Mouse (Mus musculus): ENCODE results near the gene Gm11627. TPM values are rescaled to one million over a fixed set of nuclear protein-coding genes. Genes with fewer than 3 reads are reported as not detected.
"Not testable (repeated sequence)": the region's sequence is repeated elsewhere in the genome, so short reads cannot be mapped to it uniquely, and the experiment has no call there.

Gene Gm11627
- polyA plus RNA-seq, 1 experiment = 0.59 TPM

DNA sequence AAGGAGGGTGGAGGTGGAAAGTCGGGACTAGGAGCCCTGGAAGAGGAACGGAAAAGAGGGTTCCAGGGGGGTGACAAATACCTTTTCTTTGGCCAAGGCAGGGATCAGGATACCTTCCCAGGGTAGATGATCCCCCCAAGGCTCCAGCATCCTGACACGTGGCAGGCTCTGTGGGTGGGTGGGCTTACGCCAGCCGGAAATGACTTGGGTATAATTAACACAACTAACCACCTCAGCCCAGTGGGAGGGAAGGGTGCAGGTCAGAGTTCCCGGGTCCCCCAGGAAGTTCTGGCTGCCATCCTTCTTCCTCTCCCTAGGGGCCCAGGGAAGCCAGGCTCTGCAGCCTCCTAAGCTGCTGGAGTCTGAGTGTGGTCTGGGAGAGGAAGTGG lies 32.0 kb upstream of the Gm11627 start:
- WGBS = 38% methylated on average over 6 of the region's 6 CpGs

DNA sequence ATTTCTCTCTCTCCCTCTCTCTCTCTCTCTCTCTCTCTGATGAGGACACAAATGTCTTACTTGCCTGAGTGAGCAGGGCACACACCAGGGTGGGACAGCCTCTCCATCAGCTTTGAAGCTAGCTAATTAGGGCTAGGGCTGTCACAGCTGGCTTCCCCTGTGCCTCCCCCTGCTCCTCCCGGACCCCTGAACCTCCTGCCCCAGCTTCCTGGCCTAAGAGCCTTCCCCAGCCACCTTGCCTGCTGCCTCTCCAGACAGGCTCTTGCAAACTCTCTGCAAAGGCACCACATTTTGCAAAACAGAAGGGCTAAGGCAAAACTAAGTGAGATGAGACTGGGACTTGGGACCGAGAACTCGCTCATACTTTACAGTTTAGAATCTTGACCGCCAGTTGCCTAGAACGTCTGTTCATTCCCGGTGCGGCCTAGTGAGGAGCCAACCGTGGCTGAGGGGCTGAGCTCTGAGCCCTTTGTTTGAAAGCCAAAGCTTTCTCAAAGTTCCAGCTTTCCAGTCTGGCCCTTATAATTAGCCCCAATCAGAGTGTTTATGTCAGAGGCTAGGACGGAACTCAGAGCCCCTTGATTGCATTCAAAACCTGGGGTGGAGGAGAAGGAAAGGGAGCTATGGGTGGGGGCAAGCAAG lies 31.5 kb upstream of the Gm11627 start:
- Histone ChIP-seq H3K4me1 (ENCODE audit: control insufficient read depth, insufficient read depth, low read length) (no peaks in the 10 kb centered on the region), H3K27ac (ENCODE audit: insufficient read depth, low read depth, low read length) (no peak overlapping the region), H3K36me3 (ENCODE audit: control insufficient read depth, insufficient read depth, low read length) (no peaks in the 10 kb centered on the region), H3K27me3 (replicated peaks; ENCODE audit: control insufficient read depth, insufficient read depth, low read length) (no peaks in the 10 kb centered on the region), H3K4me3 (ENCODE audit: insufficient read depth, low read depth, low read length) (no peak overlapping the region)
- TF ChIP-seq CTCF (conservative IDR thresholded peaks at IDR 0.05; ENCODE audit: insufficient read depth, insufficient read length, low read depth, low read length) (no peak), POLR2A (IDR thresholded peaks at IDR 0.05; ENCODE audit: low read depth, low read length) (no peak)
- WGBS = 51% methylated on average over 9 of the region's 9 CpGs
- no peak for DNase-seq

More for the DNA sequence above, 32.0 kb upstream of the Gm11627 start:
- no peaks in the 10 kb centered on the region for H3K36me3 ChIP-seq (ENCODE audit: control insufficient read depth, insufficient read depth, low read length)
- no peak for DNase-seq
- TF ChIP-seq CTCF (conservative IDR thresholded peaks at IDR 0.05; ENCODE audit: insufficient read depth, insufficient read length, low read depth, low read length) (no peak), POLR2A (IDR thresholded peaks at IDR 0.05; ENCODE audit: low read depth, low read length) (no peak)
- no peak overlapping the region for H3K4me3 ChIP-seq (ENCODE audit: insufficient read depth, low read depth, low read length)
- no peaks in the 10 kb centered on the region for H3K4me1 ChIP-seq (ENCODE audit: control insufficient read depth, insufficient read depth, low read length)
- H3K27me3 ChIP-seq (replicated peaks; ENCODE audit: control insufficient read depth, insufficient read depth, low read length) = no peaks in the 10 kb centered on the region
- no peak overlapping the region for H3K27ac ChIP-seq (ENCODE audit: insufficient read depth, low read depth, low read length)

DNA sequence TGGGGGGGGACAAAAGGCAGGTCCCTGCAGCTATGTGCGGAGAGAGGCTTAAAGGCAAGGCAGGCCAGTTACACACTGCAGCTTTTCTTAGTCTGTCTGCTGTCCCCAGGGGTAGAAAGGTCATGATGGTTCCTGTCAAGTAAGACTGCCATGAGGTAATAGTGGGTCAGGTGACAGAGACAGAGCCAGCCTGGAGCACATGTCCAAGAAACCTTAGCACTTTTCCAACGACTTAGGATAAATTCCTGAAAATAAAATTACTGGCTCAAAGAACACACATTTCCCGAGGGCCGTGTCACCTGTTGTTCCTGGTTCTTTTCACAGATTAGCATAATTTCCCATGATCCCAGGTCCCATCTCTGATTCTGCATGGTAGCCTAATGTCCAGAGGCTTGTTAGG lies 31.0 kb upstream of the Gm11627 start:
- Histone ChIP-seq H3K27ac (ENCODE audit: insufficient read depth, low read depth, low read length) (no peak overlapping the region), H3K36me3 (ENCODE audit: control insufficient read depth, insufficient read depth, low read length) (no peaks in the 10 kb centered on the region), H3K4me3 (ENCODE audit: insufficient read depth, low read depth, low read length) (no peak overlapping the region), H3K4me1 (ENCODE audit: control insufficient read depth, insufficient read depth, low read length) (no peaks in the 10 kb centered on the region), H3K27me3 (replicated peaks; ENCODE audit: control insufficient read depth, insufficient read depth, low read length) (no peaks in the 10 kb centered on the region)
- no peak for DNase-seq
- 48% methylated on average over 4 of the region's 4 CpGs for WGBS
- TF ChIP-seq CTCF (conservative IDR thresholded peaks at IDR 0.05; ENCODE audit: insufficient read depth, insufficient read length, low read depth, low read length) (no peak), POLR2A (IDR thresholded peaks at IDR 0.05; ENCODE audit: low read depth, low read length) (no peak)

DNA sequence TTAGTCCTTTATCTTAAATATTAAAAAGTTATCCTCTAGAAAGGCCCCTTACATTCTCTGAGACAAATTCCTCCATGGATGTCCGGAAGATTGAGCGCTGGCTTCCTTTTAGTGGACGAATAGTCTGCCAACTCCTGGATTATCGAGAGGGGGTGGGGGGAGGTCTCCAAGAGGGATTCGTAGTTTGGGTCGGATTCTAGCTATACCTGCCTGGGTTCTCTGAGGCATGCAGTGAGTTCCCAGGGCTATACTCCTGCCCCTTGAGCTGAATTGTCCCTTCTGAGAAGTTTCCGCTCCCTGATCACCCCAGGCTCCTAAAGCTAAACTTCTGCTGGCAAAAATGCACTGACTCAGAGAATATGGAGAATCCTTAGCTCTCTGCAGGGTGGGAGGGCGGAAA lies 30.2 kb upstream of the Gm11627 start:
- Histone ChIP-seq H3K27me3 (replicated peaks; ENCODE audit: control insufficient read depth, insufficient read depth, low read length) (no peaks in the 10 kb centered on the region), H3K4me3 (ENCODE audit: insufficient read depth, low read depth, low read length) (no peak overlapping the region), H3K36me3 (ENCODE audit: control insufficient read depth, insufficient read depth, low read length) (no peaks in the 10 kb centered on the region), H3K4me1 (ENCODE audit: control insufficient read depth, insufficient read depth, low read length) (no peaks in the 10 kb centered on the region), H3K27ac (ENCODE audit: insufficient read depth, low read depth, low read length) (no peak overlapping the region)
- 70% methylated on average over 8 of the region's 8 CpGs for WGBS
- TF ChIP-seq CTCF (conservative IDR thresholded peaks at IDR 0.05; ENCODE audit: insufficient read depth, insufficient read length, low read depth, low read length) (no peak), POLR2A (IDR thresholded peaks at IDR 0.05; ENCODE audit: low read depth, low read length) (no peak)
- DNase-seq = no peak

DNA sequence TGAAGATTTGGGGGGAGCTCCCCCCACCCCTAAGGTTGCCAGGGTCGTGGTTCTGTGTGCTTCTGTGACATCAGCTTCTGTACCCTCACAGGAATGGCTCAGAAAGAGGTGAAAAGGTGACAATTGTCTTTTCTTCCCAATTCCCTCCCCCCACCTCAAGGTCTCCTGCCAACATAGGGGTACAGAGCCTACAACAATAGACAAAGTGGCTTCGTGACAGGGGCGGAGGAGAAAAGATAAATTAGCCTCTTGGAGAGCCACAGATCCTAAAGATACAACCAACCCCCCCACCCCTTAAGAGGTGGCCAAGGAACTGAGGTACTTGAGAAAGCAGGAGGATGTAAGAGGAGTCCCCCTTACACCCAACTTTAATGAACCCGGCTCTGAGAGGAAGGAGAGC lies 29.4 kb upstream of the Gm11627 start:
- Histone ChIP-seq H3K27me3 (replicated peaks; ENCODE audit: control insufficient read depth, insufficient read depth, low read length) (no peaks in the 10 kb centered on the region; the same call in 1 of the 2 replicates), H3K4me1 (ENCODE audit: control insufficient read depth, insufficient read depth, low read length) (no peaks in the 10 kb centered on the region), H3K4me3 (ENCODE audit: insufficient read depth, low read depth, low read length) (no peak overlapping the region), H3K27ac (ENCODE audit: insufficient read depth, low read depth, low read length) (no peak overlapping the region), H3K36me3 (ENCODE audit: control insufficient read depth, insufficient read depth, low read length) (no peaks in the 10 kb centered on the region)
- 71% methylated on average over 4 of the region's 4 CpGs for WGBS
- no peak for DNase-seq
- TF ChIP-seq CTCF (conservative IDR thresholded peaks at IDR 0.05; ENCODE audit: insufficient read depth, insufficient read length, low read depth, low read length) = no peak
- TF ChIP-seq POLR2A (IDR thresholded peaks at IDR 0.05; ENCODE audit: low read depth, low read length) = no peak

DNA sequence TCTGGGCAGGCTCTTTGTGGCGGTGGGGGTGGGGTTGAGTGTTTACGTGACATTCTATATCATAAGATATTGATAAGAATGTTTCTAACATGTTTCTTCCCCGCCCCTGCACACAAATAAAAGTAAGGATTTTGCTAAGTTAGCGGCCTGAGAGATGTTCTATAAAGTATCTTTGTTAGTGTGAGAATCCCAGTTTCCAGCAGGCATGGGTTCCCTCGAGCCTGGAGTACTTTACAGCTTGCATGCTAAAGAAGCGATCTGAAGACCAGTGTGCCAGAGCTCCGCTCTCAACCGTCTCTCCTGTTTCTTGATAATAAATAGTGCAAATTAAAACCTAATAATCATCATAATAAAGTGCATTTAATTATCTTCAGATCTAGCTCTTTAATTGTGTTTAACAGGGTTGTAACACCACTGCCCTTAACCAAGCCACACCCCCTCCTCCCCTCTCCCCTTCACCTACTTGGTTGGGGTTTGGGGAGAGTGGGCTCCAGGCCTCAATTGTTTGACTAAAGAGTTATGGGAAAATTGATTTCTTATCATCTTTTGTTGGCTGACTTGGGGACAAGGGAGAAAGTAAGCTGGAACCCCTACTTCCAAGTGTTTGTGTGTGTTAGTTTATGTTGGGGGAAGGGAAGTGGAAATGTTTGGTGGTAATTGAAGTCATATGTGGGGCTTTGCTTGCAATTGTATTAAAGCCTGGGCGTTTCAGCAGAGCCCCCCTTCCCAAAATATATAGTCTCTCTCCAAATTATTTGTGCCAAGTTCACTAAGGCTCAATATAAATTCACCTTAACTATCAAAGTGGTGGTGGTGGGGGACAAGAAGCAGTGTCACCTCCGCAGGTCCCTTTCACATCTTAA lies 28.7 kb upstream of the Gm11627 start:
- Histone ChIP-seq H3K36me3 (ENCODE audit: control insufficient read depth, insufficient read depth, low read length) (no peaks in the 10 kb centered on the region), H3K27me3 (replicated peaks; ENCODE audit: control insufficient read depth, insufficient read depth, low read length) (no peaks in the 10 kb centered on the region; the same call in 1 of the 2 replicates), H3K27ac (ENCODE audit: insufficient read depth, low read depth, low read length) (no peak overlapping the region), H3K4me3 (ENCODE audit: insufficient read depth, low read depth, low read length) (no peak overlapping the region), H3K4me1 (ENCODE audit: control insufficient read depth, insufficient read depth, low read length) (no peaks in the 10 kb centered on the region)
- no peak for TF ChIP-seq CTCF (conservative IDR thresholded peaks at IDR 0.05; ENCODE audit: insufficient read depth, insufficient read length, low read depth, low read length)
- TF ChIP-seq POLR2A (IDR thresholded peaks at IDR 0.05; ENCODE audit: low read depth, low read length) = no peak
- WGBS = 71% methylated on average over 10 of the region's 10 CpGs
- no peak for DNase-seq

DNA sequence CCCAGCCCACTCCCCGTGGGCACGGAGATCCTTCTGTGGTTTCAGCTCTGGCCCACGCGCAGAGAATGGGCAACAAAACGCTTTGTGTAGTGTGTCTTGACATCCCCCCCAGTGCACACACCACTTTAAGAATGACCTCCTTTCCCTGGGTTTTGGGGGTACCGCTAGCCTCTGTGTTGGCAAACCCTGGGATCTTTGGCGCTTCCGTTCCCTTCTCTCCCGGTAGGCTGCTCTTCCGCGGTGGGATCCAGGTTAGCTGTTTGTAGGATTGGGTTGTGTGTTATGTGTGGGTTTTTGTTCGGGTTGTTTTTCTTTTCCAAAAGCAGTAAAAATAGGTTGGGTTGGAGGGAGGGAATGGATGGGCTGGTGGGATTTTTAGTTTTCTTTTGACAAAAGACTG lies 27.9 kb upstream of the Gm11627 start:
- H3K36me3 ChIP-seq (ENCODE audit: control insufficient read depth, insufficient read depth, low read length); H3K4me1 ChIP-seq (ENCODE audit: control insufficient read depth, insufficient read depth, low read length); H3K27ac ChIP-seq (ENCODE audit: insufficient read depth, low read depth, low read length); DNase-seq; H3K27me3 ChIP-seq (replicated peaks; ENCODE audit: control insufficient read depth, insufficient read depth, low read length): not testable (repeated sequence)
- peak overlapping the region; percentile 19; the same call in 1 of the 2 replicates for H3K4me3 ChIP-seq (ENCODE audit: insufficient read depth, low read depth, low read length)
- 45% methylated on average over 12 of the region's 12 CpGs for WGBS

Data from kidney, adult 2 months (tissue).